Mouse (Mus musculus) hindbrain, embryonic 12.5 days (tissue): ENCODE measurements around the gene Mfap1a. TPM values are rescaled to one million over a fixed set of nuclear protein-coding genes. Genes with fewer than 3 reads are reported as not detected.
A peak's percentile ranks its signal among the peaks of the same experiment; 100 is the strongest.
"Not testable (repeated sequence)": the region's sequence is repeated elsewhere in the genome, so short reads cannot be mapped to it uniquely, and the experiment has no call there.

ENCODE experiments used
- ATAC-seq: fragments of 200-750 bp; cut with Nextera tagmentation; 2 replicates; pipeline ENCODE4 v1.8.0; 2017; ENCODE audit warnings: moderate TSS enrichment; ENCODE audit not compliant: low FRiP score
- H3K27ac ChIP-seq: fragments of 300-500 bp; sonication (generic); 2 replicates; pipeline ENCODE4 v1.5.1; 2016; ENCODE audit warnings: mild to moderate bottlenecking
- H3K27me3 ChIP-seq: fragments of 300-500 bp; sonication (generic); 2 replicates; pipeline ENCODE4 v1.6.1; 2016; ENCODE audit warnings: mild to moderate bottlenecking
- H3K36me3 ChIP-seq: fragments of 300-500 bp; sonication (generic); 2 replicates; pipeline ENCODE4 v1.6.1; 2016; ENCODE audit warnings: mild to moderate bottlenecking
- H3K4me1 ChIP-seq: fragments of 300-500 bp; sonication (generic); 2 replicates; pipeline ENCODE4 v1.6.1; 2016
- H3K4me2 ChIP-seq: fragments of 300-500 bp; sonication (generic); replicated peaks from 2 replicates; pipeline ENCODE4 v1.6.1; 2016; ENCODE audit warnings: mild to moderate bottlenecking
- H3K4me3 ChIP-seq: fragments of 300-500 bp; sonication (generic); 2 replicates; pipeline ENCODE4 v1.5.1; 2016; ENCODE audit warnings: mild to moderate bottlenecking
- H3K9ac ChIP-seq: fragments of 300-500 bp; sonication (generic); 2 replicates; pipeline ENCODE4 v1.6.1; 2016; ENCODE audit warnings: mild to moderate bottlenecking, moderate library complexity
- H3K9me3 ChIP-seq: fragments of 300-500 bp; sonication (generic); replicated peaks from 2 replicates; pipeline ENCODE4 v1.6.1; 2016; ENCODE audit warnings: mild to moderate bottlenecking
- WGBS: fragments of 180-500 bp; shearing (Covaris S2); methylation state at CpG from one replicate; pipeline ENCODE4 v1.1.7; 2016; 5-methylcytosine and 5-hydroxymethylcytosine counted together
- polyA plus RNA-seq: library from polyadenylated mRNA; unstranded; fragments of >200 nt; fragmentation: Nextera tagmentation; extraction: Ambion mirVana; gene quantifications from 2 replicates; pipeline ENCODE4 v1.2.1, GENCODE M21; 2016

Gene Mfap1a
- polyA plus RNA-seq: 32.9 and 33.1 TPM in 2 replicates

- not testable (repeated sequence) for H3K27me3 ChIP-seq, H3K36me3 ChIP-seq, H3K9me3 ChIP-seq
- WGBS: 5% methylated on average over 42 of the region's 42 CpGs
- H3K4me2 ChIP-seq: peak within 1 kb of the TSS; percentile 60
- H3K9ac ChIP-seq: peak within 1 kb of the TSS; percentile 71
- ATAC-seq: peak; percentile 92
- peak within 1 kb of the TSS; percentile 60 for H3K4me3 ChIP-seq
- peaks cover 19% of the 10 kb centered on the region for H3K4me1 ChIP-seq
- 0 out of 2 replicates have a peak within 1 kb of the TSS, but pooled peaks have one; percentile 64 for H3K27ac ChIP-seq
Measured at GRCm38 (mm10) chr2:121505942-121506882, at the start of gene Mfap1a, which contains the start of gene Wdr76. TSS of gene Mfap1a (minus strand) at chr2:121506665. TSS of gene Wdr76 (plus strand) at chr2:121506723.

GRCm38 (mm10) chr2:121551271-121551670, 44.8 kb upstream of the Mfap1a start:
- Histone ChIP-seq H3K9ac (no peak overlapping the region), H3K27ac (no peak overlapping the region), H3K4me1 (no peaks in the 10 kb centered on the region), H3K4me2 (no peak overlapping the region), H3K9me3 (no peaks in the 10 kb centered on the region), H3K4me3 (no peak overlapping the region), H3K36me3 (peaks cover 52% of the 10 kb centered on the region), H3K27me3 (no peaks in the 10 kb centered on the region)
- WGBS: 84% methylated on average over 8 of the region's 8 CpGs
- ATAC-seq: no peak

GRCm38 (mm10) chr2:121549630-121550029, 43.2 kb upstream of the Mfap1a start:
- Histone ChIP-seq H3K4me1 (no peaks in the 10 kb centered on the region), H3K27ac (no peak overlapping the region), H3K36me3 (peaks cover 62% of the 10 kb centered on the region), H3K27me3 (no peaks in the 10 kb centered on the region), H3K4me3 (no peak overlapping the region), H3K4me2 (no peak overlapping the region), H3K9me3 (no peaks in the 10 kb centered on the region), H3K9ac (no peak overlapping the region)
- ATAC-seq: no peak
- 92% methylated on average over 6 of the region's 6 CpGs for WGBS

GRCm38 (mm10) chr2:121544829-121545228, 38.4 kb upstream of the Mfap1a start:
- Histone ChIP-seq H3K4me2 (no peak overlapping the region), H3K27me3 (no peaks in the 10 kb centered on the region), H3K4me1 (no peaks in the 10 kb centered on the region), H3K27ac (no peak overlapping the region), H3K9me3 (no peaks in the 10 kb centered on the region), H3K36me3 (peaks cover 54% of the 10 kb centered on the region), H3K9ac (no peak overlapping the region), H3K4me3 (no peak overlapping the region)
- 93% methylated on average over 3 of the region's 3 CpGs for WGBS
- ATAC-seq: no peak

- H3K4me3 ChIP-seq: no peak overlapping the region
- no peak overlapping the region for H3K4me2 ChIP-seq
- H3K9ac ChIP-seq: no peak overlapping the region
- WGBS: 91% methylated on average over 2 of the region's 2 CpGs
- no peak for ATAC-seq
- H3K27me3 ChIP-seq: no peaks in the 10 kb centered on the region
- no peak overlapping the region for H3K27ac ChIP-seq
- H3K36me3 ChIP-seq: peaks cover 12% of the 10 kb centered on the region
- no peaks in the 10 kb centered on the region for H3K4me1 ChIP-seq
- H3K9me3 ChIP-seq: no peaks in the 10 kb centered on the region
Measured at GRCm38 (mm10) chr2:121525056-121525455, 18.6 kb upstream of the Mfap1a start.

DNA sequence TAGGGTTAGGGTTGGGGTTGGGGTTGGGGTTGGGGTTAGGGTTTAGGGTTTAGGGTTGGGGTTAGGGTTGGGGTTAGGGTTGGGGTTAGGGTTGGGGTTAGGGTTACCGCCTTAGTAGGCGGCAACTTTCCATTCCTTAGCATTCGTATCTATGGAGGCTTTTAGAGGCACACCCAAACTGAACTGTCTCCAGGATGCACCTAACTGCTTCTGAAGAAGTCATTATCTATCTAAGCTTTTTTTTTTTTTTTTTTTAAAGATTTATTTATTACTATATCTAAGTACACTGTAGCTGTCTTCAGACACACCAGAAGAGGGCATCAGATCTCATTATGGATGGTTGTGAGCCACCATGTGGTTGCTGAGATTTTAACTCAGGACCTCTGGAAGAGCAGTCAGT, 16.4 kb upstream of the Mfap1a start:
- not testable (repeated sequence) for H3K4me3 ChIP-seq, H3K4me1 ChIP-seq, H3K4me2 ChIP-seq, H3K9ac ChIP-seq, H3K9me3 ChIP-seq, H3K27me3 ChIP-seq, H3K27ac ChIP-seq, ATAC-seq
- 91% methylated on average over 3 of the region's 3 CpGs for WGBS
- H3K36me3 ChIP-seq: peaks cover 26% of the 10 kb centered on the region

DNA sequence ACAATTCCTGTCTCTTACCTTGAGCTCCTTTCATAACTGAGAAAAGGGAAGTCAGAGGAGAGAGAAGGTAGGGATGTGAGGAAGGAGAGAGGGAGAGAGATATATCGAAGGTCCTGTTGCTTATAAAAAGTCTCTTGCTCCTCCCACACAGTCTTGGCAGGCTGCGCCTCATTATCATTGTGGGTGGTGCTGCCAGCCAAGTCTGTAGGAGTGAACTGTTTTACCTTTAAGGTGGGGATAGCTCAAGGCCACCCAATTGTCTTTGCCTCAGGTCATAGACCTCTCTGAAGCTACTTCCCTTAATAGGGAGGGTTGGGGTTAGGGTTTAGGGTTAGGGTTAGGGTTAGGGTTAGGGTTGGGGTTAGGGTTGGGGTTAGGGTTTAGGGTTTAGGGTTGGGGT, 15.5 kb upstream of the Mfap1a start:
- Histone ChIP-seq H3K4me2 (no peak overlapping the region), H3K4me3 (no peak overlapping the region), H3K36me3 (peaks cover 29% of the 10 kb centered on the region), H3K27me3 (no peaks in the 10 kb centered on the region), H3K9me3 (no peaks in the 10 kb centered on the region), H3K4me1 (no peaks in the 10 kb centered on the region), H3K27ac (no peak overlapping the region), H3K9ac (no peak overlapping the region)
- 93% methylated on average over 2 of the region's 2 CpGs for WGBS
- no peak for ATAC-seq

GRCm38 (mm10) chr2:121518711-121519110, 12.2 kb upstream of the Mfap1a start:
- ATAC-seq, H3K27ac ChIP-seq, H3K27me3 ChIP-seq, H3K4me2 ChIP-seq, H3K4me3 ChIP-seq, H3K9me3 ChIP-seq, H3K4me1 ChIP-seq, H3K9ac ChIP-seq: not testable (repeated sequence)
- H3K36me3 ChIP-seq: peaks cover 42% of the 10 kb centered on the region
- 94% methylated on average over 4 of the region's 4 CpGs for WGBS

DNA sequence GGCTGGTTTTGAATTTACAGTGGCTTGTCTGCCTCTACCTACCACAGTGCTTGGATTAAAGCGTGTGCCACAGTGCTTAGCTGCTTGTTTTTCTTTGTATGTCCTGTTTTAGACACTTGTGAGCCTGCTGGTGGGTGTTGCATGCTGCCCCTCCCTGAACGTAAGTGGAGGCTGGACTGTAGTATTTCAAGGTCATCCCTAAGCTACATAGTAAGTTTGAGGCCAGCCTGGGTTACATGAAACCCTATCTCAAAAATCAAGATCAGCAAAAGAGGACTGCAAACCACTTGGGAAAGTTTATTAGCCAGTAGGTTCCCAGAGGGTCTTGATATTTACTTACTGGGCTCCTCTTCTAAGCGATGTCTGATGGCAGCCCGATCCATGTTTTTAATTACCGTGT, 11.6 kb upstream of the Mfap1a start:
- Histone ChIP-seq H3K36me3 (peaks cover 42% of the 10 kb centered on the region), H3K9me3 (no peaks in the 10 kb centered on the region), H3K9ac (no peak overlapping the region), H3K4me1 (no peaks in the 10 kb centered on the region), H3K4me3 (no peak overlapping the region), H3K27me3 (no peaks in the 10 kb centered on the region), H3K4me2 (no peak overlapping the region), H3K27ac (no peak overlapping the region)
- WGBS: 97% methylated on average over 5 of the region's 5 CpGs
- no peak for ATAC-seq

DNA sequence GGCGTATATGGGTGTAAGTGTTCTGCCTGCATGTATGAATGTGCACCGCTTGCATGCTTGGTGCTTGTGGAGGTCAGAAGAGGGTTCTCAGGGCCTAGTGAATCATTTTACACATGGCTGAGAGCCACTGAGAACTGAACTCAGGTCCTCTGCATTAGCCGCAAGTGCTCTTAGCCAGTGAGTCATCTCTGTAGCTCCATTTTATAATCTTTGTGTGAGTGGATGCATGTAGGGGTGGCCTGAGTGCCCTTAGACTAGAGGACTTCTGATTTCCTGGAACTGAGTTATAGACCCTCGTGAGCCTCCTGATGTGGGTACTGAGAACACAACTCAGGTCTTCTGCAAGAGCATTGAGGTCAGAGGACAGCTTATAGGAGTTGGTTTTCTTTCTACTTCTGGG, 7.7 kb upstream of the Mfap1a start:
- no peak overlapping the region for H3K4me2 ChIP-seq
- H3K4me3 ChIP-seq: no peak overlapping the region
- H3K9ac ChIP-seq: no peak overlapping the region
- H3K36me3 ChIP-seq: peaks cover 42% of the 10 kb centered on the region
- H3K9me3 ChIP-seq: no peaks in the 10 kb centered on the region
- no peak for ATAC-seq
- no peak overlapping the region for H3K27ac ChIP-seq
- H3K27me3 ChIP-seq: no peaks in the 10 kb centered on the region
- H3K4me1 ChIP-seq: peaks cover 6% of the 10 kb centered on the region
- 97% methylated on average over 4 of the region's 4 CpGs for WGBS

GRCm38 (mm10) chr2:121512991-121513765, 6.7 kb upstream of the Mfap1a start:
- H3K4me2 ChIP-seq, H3K9me3 ChIP-seq, H3K27me3 ChIP-seq, H3K9ac ChIP-seq, H3K4me1 ChIP-seq, H3K4me3 ChIP-seq, ATAC-seq, H3K27ac ChIP-seq: not testable (repeated sequence)
- 97% methylated on average over 5 of the region's 5 CpGs for WGBS
- H3K36me3 ChIP-seq: peaks cover 39% of the 10 kb centered on the region

DNA sequence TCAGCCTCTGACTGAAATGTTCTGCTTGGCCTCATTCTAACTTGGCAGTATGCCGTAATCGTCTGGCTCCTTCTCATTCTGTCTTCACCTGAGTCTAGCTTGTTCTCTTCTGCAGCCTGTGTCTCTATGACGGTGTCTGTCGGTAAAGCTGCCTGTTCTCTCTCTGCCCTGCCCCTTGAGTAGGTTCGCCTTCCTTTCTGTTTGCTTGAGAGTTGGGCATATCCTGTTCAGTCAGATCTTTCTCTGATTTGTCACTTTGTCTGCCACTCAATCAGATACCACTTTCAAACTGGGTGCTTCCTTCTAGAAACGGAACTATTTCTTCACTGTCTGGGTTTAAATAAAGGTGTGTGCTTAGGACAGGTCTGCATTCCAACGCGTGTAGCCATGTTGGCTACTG, 4.9 kb upstream of the Mfap1a start:
- Histone ChIP-seq H3K27me3 (no peaks in the 10 kb centered on the region), H3K27ac (no peak overlapping the region), H3K4me2 (no peak overlapping the region), H3K36me3 (peaks cover 30% of the 10 kb centered on the region), H3K4me3 (no peak overlapping the region), H3K4me1 (peaks cover 19% of the 10 kb centered on the region), H3K9ac (no peak overlapping the region), H3K9me3 (no peaks in the 10 kb centered on the region)
- ATAC-seq: no peak
- 96% methylated on average over 8 of the region's 8 CpGs for WGBS
